Mouse (Mus musculus) lung, postnatal 14 days (tissue): Measurements from ENCODE around the gene Celsr1.
A peak's percentile ranks its signal among the peaks of the same experiment; 100 is the strongest.

Source experiments
- DNase-seq: peaks from one replicate; pipeline ENCODE4 v3.0.0; 2021

Celsr1 gene

DNA sequence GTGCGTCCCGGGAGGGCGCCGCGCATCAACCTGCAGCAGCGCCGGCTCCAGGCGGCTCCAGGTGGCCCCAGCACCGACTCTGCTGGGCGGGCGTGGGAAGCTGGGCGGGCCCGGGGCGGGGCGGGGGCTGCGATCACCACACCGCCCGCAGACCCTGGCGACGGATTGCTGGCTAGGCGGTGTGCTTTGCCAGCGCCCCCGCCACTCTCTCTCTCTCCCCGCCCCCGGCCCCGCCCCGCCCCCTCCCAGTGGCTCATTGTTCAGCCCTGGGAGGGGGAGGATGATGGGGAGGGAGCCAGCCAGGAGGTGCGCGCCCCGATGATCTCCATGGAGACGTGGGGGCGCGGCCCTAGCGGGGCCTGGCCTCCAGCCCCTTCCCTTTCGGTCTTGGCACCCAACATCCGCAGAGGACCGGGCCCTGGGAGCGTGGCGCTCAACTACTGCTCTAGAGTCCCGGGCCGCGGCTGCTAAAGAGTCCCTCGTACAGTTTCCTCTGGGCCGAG is 495 bp upstream of the Celsr1 start:
- peak; percentile 57 for DNase-seq

DNA sequence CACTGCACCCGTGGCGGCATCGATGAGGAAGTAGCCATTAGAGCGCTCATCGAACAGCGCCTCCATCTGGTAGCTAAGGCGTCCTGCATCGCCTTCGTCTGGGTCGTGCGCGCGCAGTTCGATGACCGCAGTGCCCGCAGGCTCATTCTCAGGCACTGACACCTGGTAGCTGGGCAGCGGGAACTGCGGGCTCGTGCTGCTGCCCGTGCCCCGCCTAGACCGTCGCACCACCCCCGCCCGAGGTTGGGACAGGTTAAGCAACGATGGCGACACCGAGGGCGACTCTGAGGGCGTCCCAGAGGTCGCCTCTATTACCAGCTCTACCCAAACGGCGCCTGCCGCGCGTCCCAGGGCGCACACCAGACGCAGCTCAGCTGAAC is 776 bp downstream of the Celsr1 start:
- DNase-seq: peak; percentile 55

- no peak for DNase-seq
These were observed 3.6 kb downstream of the Celsr1 start for GRCm38 (mm10) chr15:86029981-86030380.

DNA sequence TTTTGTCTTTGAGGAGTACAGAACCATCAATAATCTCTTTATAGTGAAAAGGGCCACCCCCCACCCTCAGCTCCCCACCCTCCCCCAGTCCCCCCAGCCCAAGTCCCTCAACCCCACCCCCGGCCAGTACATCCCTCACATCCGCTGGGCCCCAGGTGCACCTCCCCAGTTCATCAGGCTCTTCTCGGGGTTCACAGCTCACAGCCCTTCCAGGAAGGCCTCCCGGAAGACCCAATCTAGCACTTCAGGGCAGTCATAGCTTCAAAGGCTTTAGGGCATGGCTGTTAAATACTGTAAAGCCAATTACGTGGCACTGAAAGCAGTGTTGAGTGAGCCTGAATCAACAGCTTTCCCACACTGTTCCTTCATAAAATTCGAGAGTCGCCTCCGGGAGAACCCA is 5.7 kb downstream of the Celsr1 start:
- no peak for DNase-seq

- DNase-seq: no peak
These were observed 11.6 kb downstream of the Celsr1 start for GRCm38 (mm10) chr15:86021971-86022370.

DNA sequence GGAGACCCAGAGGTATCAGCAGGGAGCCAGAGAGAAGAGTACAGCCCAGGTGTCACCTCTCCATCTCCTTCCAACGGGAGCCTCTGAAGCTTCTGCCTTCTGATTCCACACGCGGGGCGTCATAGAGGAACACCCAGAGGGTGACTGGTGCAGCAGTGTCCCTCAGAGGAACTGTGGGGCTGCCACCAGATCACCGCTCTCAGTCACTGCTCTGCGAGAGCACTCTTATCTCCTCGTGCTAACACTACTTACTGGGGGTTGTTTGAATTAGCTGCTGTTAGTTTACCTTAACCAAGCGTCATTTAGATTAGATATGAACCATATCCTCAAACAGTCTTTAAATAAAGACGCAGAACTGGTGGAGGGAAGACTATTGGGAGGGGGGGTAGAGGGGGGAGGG is 12.3 kb downstream of the Celsr1 start:
- no peak for DNase-seq

GRCm38 (mm10) chr15:86020008-86020407 is 13.6 kb downstream of the Celsr1 start:
- DNase-seq: no peak

GRCm38 (mm10) chr15:86018753-86019512 is 14.6 kb downstream of the Celsr1 start:
- no peak for DNase-seq

DNA sequence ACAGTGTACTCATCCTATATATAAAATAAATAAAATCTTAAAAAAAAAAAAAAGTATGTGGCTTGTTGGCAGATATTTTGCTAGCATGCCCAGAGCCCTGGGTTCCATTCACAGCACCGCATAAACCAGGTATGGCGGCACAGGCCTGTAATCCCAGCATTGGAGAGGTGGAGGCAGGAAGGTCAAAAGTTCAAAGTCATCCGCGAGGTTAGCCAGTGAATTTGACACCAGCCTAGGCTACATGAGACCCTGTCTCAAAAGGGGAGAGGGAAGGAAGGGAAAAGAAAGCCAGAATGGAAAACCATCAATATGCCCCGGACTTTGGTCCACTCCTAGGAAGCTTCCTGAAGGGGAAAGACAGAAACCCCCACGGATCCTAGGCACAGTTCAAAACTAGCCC is 16.2 kb downstream of the Celsr1 start:
- DNase-seq: no peak

DNA sequence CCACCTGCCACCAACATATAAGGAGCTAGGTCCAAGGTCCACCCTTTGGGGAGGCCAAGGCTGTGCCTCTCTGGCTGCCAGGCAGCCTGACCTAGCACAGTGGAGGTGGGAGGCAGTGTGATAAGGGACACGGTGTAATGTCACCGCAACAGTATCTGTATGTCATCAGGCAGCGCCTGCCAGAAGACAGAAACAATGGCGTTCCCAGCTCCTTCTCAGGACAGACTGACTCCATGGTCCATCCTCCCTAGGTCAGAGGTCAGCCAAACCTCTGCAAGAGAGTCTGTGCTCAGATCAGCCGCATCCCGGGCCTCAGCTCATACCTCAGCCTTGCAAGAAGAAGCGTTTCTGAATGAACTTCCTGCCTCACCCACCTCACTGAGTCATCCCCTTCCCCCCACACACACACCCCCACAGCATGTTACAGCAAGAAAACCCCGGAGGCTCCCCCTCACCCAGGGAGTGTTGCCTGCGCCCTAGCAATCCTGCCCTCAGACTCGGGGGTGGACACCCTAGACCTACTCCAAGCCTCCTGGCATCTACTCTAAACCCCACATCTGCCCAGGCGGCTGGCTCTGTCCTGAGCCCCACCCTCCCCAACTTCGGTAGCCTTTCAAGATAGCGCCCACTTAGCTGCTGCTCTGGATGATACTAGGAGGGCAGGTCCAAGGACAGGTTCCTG is 17.6 kb downstream of the Celsr1 start:
- no peak for DNase-seq

DNA sequence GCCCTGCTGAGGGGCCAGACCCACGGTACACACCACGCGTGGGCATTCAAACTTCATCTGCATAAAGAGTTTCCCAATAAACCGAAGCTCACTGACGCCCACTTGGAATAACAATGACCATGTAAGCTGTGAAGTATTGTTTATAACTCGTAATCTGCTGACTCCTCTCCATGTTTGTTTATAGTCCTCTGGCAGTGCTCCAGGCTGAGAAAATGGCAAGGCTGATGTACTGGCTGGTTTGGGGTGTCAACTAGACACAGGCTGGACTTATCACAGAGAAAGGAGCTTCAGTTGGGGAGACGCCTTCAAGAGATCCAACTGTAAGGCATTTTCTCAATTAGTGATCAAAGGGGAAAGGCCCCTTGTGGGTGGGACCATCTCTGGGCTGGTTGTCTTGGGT is 18.6 kb downstream of the Celsr1 start:
- DNase-seq: no peak

DNA sequence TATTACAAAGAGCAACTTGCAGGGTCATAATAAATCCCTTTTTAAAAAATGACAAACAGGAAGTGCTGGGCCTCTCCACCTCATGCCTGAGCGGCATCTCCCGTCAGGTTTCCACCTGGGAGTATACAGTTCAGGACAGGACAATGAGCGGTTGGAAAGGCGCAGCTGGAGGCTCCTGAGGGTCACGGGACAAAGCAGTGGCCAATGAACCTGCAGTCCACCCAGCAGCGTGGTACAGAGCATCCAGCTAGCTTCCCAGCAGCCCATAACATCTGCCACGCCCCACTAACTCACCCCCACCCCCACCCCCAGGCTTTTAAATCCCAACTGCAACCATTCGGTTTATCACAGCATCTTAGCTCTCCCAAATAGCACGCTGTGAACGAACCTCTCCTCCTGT is 19.9 kb downstream of the Celsr1 start:
- DNase-seq: no peak

GRCm38 (mm10) chr15:86013130-86013529 is 20.4 kb downstream of the Celsr1 start:
- no peak for DNase-seq

DNA sequence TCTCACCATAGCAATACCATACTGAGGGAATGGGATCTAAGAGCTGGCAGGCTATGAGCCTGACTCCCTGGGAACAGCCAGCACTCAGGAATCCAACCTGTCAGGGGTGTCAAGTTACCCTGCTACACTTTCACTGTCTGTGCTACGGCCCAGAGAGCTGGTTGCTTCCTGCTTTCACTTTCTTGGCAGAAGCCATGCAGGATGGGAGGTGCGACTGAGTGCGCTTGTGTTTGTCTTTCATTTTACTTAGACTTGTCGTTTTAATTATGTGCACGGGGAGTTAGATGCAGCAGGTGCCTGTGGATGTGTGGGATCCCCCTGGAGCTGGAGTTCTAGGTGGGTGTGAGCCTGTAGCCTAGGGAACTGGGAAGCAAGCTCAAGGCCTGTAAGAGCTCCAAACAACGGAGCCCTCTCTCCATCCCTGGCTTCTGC is 25.9 kb downstream of the Celsr1 start:
- no peak for DNase-seq

DNA sequence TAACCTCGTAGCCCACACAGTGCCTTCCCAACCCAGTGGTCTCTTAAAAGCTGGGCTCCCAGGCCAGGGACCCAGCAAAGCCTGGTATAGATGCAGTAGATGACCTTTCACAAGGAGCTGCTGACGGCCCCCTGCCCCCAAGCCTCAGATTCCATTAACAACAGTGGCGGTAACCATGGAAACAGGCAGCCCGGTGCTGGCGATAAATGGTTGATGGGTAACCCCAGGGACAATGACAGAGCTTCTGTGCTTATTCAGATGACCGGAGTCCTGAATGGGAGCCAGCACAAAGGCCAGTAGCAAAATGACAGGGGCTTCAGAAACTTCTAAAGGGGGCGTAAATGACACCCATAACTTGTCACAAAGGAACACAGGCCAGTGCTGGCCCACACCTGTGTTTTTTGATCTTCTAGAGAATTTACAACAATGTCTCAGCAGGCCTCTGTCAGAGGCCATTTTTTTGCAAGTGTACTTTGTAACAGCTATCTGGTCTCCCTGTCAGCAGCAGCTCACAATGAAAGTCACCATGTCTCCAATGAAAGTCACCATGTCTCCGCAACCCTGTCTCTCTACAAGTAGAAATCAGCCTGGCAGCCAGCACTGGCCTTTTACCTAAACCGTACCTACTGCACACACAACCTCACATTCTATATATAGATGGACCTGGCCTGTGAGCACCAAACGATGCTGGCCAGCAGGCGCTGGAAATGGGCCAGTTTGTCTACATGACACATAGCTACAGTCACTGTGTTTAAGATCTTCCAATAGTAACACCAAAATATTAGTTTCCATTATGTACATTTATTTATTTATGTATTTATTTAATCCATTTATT is 27.7 kb downstream of the Celsr1 start:
- no peak for DNase-seq

DNA sequence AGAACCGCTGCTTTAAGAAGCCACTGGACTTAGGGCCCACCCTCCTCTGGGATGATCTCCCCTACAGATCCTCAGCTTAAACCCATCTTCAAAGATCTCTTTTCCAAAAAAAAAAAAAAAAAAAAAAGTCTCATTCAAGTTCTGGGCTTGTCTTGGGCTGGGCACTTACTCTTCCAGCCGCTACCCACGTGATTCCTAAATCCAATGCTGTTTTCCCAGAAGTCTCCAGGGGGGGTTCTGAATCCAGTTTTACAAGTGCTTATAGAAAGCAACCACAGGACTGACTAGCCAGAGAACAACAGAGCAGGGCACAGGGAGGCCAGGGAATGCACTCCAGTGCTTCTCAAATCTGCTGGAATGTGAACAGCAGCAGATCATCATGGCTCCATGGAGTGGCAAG is 29.5 kb downstream of the Celsr1 start:
- no peak for DNase-seq

DNA sequence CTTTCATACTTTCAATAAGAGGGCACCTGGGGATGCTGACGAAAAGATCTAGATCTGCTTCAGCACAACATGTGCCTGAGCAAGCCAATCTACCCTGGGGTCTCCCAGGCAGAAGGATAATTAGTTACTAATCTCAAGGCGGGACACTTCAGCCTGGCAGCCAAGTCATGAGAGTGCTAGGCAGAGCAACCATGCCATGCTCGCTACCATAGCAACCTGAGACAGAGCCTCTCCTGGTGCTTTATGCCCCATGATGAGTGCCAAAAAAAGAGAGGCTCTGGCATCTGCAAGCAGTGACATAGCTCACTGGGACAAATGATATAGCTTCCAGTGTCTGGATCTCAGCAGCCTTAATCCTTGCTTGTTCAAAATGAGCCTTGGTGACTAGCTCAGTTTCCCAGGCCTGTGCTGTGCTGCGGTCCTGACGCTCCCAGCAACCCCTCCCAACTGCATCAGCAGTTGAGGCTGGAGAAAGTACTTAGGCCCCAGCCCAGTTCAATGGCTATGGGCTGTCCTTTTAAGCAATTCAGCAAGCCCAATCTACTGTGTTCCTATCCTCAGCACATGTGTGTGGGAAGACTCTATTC is 32.8 kb downstream of the Celsr1 start:
- no peak for DNase-seq

DNA sequence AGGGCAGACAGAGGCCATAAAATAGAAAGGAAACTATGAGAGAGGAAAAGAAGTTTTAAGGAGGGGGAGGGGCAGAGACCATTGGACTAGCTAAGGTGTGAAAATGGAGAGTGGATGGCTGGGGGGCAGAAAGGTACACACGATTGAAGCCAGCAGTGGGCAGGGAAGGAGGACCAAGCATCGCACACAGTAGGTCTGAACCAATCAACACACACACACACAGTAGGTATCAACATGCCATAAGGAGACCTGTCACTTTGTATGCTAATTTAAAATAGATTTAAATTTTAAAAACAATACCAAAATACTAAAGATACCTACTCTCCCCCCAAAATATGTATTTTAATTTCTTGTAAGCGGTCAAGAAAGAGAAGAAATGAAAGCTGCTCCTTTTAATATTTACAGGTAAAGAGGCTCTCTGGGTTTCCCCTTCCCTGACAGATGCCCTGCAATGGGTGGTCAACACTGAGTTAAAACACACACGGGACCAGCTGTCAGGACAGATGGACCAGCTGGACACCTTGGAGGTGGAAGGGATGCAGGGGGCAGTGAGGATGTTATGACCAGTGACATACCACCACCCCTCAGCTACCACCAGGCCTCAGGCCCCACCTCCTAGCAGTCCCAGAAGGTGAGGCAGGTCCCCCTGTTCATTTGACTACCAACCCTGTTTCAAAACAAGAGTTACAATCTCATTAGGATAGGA is 34.9 kb downstream of the Celsr1 start:
- DNase-seq: no peak

- no peak for DNase-seq
These were observed 37.4 kb downstream of the Celsr1 start for GRCm38 (mm10) chr15:85996031-85996765.

DNA sequence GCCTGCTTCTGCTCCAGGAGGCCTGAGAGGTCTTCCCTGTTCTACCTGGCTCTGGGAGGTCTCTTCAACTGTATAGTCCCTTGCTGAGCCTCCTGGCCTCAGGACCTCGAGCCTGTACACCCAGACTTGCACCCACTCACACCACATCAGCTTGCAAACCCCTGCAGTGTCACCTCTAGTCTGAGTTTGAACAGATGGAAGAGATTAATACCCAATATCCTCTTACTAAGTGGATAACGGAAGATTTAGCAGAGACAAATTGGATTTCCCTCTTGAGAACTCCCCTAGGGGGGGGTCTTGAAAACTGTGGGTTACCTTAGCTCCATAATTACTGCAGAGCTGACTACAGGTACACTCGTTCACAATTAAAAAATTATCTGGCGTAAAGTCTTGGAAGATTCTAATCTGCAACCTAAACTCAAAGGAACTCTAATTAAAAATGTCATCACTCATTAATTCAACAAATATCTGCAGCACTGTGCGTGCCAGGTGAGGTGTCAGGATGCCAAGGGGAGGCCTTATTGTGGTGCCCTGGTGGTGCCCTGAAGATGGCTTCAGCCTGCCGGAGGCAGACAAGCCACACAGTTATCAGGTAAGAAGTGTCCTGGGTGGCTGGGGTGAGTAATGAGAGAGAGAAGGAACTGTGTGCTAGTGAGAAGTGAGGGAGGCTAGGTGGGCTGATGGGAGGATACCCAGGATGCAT is 38.5 kb downstream of the Celsr1 start:
- no peak for DNase-seq

DNA sequence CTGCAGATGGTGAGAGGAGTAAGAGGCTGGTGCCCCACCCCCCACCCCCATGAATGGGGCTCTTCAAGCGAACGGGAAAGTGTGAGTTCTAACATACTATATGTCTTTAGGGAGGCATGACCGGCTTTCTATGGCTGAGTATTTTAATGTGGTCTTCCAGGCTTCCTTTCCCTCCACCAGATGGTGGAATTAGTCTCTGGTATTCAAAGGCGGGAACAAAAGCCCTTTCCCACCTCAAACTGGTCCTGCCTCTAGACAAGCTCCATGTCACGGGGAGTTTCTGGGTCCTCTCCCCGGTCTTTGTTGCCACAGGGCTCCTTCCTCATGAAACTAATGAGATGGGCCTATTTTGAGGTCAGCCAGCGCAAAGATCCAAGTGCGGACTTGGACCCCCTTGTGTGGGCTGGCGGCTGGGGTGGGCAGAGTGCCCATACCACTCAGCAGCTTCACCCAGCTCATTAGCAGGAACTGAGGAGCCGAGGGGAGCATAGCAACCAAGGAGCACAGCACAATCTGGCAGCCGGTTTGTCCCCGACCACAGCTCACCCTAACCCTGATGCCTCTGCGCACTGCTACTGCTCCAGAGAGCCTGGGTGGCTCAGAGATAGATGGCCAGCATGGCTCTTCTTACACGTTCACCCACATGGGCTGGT is 39.5 kb downstream of the Celsr1 start:
- no peak for DNase-seq
